Mouse (Mus musculus) gastrocnemius, postnatal 10 days (tissue): ENCODE results near the gene Mlycd. TPM values are rescaled to one million over a fixed set of nuclear protein-coding genes. Genes with fewer than 3 reads are reported as not detected.

Source experiments
- DNase-seq: peaks from one replicate; pipeline ENCODE4 v3.0.0; 2021; ENCODE audit warnings: mixed read lengths
- total RNA-seq, 2 experiments: library from RNA; stranded (reverse); gene quantifications; 2 replicates each; pipeline ENCODE4 v1.2.3; 2021

Gene Mlycd
- total RNA-seq, 2 experiments from 2014 or later = 66.8 to 67.5 TPM

- DNase-seq = no peak
Measured at GRCm38 (mm10) chr8:119433582-119434174, 39.0 kb downstream of the Mlycd start, which contains the start of gene Osgin1. TSS of gene Osgin1 (plus strand) at chr8:119434124.

GRCm38 (mm10) chr8:119434569-119434968 lies 39.9 kb downstream of the Mlycd start:
- no peak for DNase-seq

DNA sequence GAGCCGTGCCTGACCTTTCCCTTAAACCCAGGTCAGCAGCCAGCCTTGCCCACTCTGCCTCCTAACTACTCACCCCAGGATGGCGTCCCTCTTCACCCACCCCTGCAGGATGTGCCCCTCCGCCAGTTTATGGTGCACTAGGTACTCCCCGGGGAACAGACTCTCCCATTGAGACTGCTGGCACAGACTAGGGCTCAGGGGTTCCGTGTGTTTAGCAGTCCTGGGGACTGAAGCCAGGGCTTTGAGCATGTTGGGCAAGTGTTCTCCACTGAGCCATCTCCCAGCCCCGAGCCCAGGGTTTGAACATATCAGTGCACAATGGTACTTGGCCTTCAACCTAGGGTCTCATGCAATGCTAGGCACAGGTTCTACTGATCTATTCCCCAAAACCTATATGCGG lies 40.8 kb downstream of the Mlycd start:
- no peak for DNase-seq

GRCm38 (mm10) chr8:119436331-119436730 lies 41.7 kb downstream of the Mlycd start:
- no peak for DNase-seq

- peak; percentile 75 for DNase-seq
Measured at GRCm38 (mm10) chr8:119436933-119437332, 42.3 kb downstream of the Mlycd start.

- no peak for DNase-seq
Measured at GRCm38 (mm10) chr8:119437506-119437905, 42.8 kb downstream of the Mlycd start.

DNA sequence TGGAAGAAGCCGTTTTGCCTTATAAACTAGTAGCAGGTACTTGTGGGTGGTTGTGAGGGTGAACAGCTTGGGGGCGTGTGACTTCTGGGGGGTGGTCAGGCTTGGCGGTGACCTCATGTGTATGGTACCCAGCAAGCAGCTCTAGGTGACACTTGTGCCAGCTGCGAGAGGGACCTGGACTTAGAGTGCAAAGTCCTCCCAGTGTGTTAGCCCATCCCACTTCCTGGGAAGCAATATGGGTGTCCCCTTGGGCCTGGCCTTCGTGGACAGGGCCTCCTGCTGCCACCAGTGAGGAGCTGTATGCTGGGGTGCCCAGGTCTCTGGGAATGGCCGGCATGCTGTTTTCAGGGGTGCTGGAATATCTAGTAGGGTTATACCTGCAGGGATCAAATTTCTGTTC lies 44.2 kb downstream of the Mlycd start:
- no peak for DNase-seq

DNA sequence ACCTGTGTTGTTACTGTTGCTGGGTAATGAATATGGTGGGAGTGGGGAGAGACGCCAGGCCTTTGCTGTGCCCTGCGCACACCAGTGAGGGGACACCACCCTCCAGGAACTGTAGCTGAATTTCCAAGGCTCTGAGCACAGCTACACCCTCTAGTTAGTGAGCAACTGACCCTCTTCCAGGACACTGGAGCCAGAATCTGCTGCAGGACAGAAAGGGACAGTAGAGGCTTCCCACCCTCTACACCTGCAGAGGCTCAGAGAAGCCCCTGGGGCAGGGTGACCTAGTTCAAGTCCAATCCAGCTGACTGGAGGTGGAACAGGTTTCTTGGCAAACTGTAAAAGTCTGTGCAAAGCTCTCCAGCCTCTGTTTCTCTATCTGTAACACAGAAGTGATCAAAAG lies 44.7 kb downstream of the Mlycd start:
- no peak for DNase-seq

GRCm38 (mm10) chr8:119439893-119440249 lies 45.2 kb downstream of the Mlycd start:
- DNase-seq = no peak

GRCm38 (mm10) chr8:119440250-119440951 lies 45.7 kb downstream of the Mlycd start:
- DNase-seq = peak; percentile 69

DNA sequence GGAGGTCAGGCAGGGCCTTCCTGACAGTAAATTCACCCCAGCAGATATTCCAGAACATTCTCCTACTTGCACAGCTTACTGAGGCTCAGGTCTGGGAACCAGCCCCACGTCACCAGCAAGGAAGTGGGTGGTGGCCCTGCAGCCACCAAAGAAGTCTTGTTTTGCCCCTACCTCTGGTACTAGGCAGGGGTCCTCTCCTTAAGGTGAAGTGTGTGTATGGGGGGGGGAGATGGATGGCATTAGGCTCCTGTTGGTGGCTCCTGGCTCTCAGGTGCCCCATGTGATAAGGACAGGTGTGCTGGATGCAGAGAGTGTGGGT lies 46.2 kb downstream of the Mlycd start:
- no peak for DNase-seq

DNA sequence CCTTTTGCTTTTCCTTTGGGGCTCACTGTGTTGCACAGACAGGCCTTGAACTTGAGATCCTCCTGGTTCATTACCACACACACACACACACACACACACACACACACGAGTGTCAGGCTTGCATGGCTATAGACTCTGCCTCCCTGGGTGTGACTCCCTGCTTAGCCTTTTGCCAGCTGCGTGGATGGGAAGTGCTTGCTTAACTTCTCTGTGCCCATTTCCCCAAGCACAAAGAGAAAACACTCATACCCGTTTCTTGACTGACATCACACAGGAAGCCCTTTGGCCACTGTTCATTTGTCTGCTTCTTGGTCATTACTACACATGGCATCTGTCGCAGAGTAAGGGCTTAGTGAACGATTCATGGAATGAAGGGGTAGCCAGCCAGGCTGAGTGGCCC lies 47.3 kb downstream of the Mlycd start:
- no peak for DNase-seq

DNA sequence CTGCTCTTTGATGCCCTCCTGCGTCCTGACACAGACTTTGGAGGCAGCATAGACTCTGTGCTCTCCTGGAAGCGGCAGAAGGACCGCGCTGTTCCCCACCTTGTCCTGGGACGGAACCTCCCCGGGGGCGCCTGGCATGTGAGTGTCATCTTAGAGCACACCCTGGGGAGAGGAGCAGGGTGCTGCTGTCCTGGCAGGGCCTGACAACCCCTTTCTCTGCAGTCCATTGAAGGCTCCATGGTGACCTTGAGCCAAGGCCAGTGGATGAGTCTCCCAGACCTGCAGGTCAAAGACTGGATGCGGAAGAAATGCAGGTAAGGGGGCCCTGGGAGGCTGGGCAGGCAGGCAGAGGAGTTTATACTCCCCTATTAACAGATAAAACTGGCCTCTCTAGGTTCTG lies 48.3 kb downstream of the Mlycd start:
- DNase-seq = no peak

DNA sequence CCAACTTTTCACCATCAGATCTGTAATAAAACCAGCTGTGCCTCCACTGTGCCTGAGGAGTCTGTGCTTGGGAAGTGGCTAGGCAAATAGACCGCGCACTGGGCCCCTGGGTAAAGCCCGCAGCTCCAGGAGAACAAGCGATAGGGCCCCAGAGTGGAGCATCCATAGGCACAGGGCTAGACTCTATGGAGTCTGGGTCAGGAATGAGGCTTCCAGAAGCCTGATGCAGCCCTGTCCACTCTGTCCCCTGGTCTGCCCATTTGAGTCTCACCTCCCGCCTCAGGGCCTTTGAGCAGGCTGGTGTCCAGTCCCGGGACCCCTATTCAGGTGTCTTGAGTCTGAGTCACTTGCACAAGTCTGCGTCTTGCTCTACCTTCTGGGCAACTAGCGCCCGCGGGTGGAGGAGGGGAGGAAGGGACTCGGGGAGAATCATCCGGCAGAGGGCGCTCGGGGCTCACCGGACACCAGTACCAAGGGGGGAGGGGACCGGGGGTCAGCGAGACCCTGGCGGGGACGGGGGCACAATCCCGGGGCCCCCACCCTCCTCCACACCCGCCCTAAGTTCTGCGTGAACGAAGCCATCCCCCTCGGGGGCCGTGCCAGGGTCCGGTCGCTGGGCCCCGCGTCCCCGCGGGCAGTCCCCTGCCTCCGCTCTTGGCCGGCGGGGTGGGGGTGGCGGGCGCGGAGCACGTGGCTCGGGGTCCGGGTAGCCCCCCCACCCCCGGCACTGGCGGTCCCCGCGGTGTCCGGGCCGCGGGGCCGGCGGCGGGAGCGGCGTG lies 51.7 kb downstream of the Mlycd start, which contains the start of gene Necab2:
Necab2 (plus strand) TSS at position 509 of the 779 bp plus-strand sequence.
- DNase-seq = peak; percentile 90

DNA sequence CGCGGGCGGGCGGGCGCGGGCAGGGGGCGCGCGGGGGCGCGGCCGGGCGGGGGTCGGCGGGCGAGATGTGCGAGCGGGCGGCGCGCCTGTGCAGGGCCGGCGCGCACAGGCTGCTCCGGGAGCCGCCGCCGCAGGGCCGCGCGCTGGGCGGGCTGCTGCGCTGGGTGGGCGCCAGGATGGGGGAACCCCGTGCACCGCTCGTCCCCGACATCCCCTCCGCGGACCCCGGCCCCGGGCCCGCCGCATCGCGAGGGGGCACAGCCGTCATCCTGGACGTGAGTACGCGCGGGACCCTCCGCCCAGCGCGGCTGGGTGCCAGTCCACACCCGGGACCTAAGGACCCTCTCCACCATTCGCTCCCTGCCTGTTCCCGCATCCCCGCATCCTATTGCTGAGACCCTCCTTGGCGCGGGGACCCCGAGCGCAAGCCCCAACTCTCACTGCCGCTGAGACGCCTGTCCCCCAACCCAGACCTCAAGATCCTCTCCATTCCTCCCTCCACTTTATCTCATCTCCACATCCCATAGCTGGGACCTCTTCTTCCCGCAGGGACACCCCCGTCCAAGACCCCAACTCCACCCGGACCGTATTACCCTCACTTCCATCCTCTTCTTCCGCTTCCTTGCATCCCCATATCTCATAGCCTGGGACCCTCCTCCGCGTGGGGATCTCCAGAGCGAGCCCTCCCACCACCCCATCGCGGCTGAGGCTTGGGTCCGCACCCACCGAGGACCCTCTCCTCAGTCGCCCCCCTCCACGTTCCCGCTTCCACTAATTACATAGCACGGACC lies 52.5 kb downstream of the Mlycd start:
- peak; percentile 51 for DNase-seq

DNA sequence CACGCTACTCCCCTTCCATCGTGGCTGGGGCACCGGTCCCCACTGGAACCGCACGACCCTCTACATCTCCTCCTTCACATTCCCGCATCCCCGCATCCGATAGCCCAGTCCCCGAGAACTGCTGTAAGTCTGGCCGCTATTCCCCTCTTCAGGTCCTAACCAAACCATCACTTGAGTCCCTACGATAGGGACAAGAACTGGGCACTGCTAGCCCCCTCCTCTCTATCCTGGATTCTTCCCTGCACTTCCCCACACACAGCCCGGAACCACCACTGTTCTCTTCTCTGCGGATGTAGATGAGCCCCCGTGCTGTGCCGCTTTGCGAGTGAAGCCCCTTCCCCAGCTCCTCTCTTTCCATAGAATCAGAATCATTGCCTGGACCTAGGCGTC lies 53.1 kb downstream of the Mlycd start:
- no peak for DNase-seq

DNA sequence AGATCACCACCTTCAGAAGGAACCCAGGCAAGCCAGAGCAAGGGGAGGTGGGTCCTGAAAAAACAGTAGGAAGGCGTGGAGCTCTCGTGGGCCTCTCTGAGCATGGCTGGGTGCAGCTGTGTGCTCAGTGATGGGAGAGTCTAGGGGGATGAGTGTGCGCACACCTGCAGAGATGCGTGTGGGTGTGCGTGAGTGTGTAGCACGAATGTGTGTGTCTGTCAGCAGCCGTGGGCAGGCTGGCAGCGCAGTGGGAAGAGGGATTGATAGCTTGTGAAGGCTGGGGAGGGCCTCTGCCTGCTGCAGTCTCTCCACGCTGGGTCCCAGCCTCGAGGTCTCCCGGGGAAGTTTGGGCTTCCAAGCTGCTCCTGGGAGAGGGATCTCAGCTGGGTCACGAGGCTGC lies 54.9 kb downstream of the Mlycd start:
- no peak for DNase-seq

GRCm38 (mm10) chr8:119451131-119451530 lies 56.5 kb downstream of the Mlycd start:
- DNase-seq = no peak

DNA sequence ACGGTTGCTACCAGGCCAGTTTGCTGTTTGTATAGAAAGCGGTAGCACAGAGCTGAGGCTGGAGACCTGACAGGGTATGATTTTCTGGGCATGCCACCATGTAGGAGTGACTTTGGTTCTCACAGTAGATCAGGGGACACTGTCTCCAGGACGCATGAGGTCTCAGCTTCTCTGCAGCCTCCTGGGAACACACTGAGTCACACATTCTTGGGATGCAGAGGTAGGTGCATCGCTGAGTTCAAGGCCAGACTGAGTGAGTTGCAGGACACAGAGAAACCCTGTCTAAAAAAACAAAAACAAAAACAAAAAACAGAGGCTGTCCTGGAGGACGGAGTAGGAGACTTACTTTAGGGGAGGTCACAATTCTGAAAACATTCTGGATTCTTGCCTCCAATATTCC lies 58.2 kb downstream of the Mlycd start:
- DNase-seq = no peak

GRCm38 (mm10) chr8:119456045-119456444 lies 61.4 kb downstream of the Mlycd start:
- no peak for DNase-seq

DNA sequence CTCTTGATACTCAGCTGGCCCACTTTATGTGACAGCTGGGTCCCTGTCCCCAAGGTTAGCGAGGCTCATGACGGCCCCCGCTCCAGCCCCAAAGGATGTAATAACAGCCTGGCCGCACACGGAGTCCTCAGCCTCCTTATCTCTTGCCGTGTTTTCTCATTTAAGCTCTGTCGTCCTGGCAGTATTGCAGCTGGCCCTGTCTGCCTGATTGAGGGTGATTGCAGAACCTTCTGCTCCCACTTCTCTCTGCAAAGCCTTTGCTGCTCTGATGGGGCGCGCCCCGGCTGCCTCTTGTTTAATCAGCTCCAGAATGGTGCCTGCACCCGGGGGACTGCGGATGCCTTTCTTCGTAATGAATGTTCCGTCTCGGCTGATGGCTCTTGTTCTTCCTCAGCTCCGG lies 65.0 kb downstream of the Mlycd start:
- DNase-seq = no peak
